Mouse (Mus musculus) cerebellum, postnatal 36 days (tissue): ENCODE results near the gene Insyn1.

Experiments
- DNase-seq, 2 experiments: peaks; one replicate each; pipeline ENCODE4 v3.0.0; 2021 to 2022; ENCODE audit warnings: mixed read lengths in 2 of 2

Insyn1 gene

GRCm38 (mm10) chr9:58489133-58489864, 896 bp downstream of the Insyn1 start:
- no peak for DNase-seq

- no peak for DNase-seq
These were observed 1.4 kb downstream of the Insyn1 start for GRCm38 (mm10) chr9:58489865-58490165.

- DNase-seq = no peak
These were observed 2.0 kb downstream of the Insyn1 start for GRCm38 (mm10) chr9:58490391-58490790.

- no peak for DNase-seq
These were observed 6.6 kb downstream of the Insyn1 start for GRCm38 (mm10) chr9:58495035-58495434.

- peak; percentile 46 to 52 for DNase-seq
These were observed 8.2 kb downstream of the Insyn1 start for GRCm38 (mm10) chr9:58496470-58497182.

- no peak for DNase-seq
These were observed 9.5 kb downstream of the Insyn1 start for GRCm38 (mm10) chr9:58497942-58498341.

- peak; percentile 49 to 54 for DNase-seq
These were observed 12.5 kb downstream of the Insyn1 start for GRCm38 (mm10) chr9:58500946-58501345.

GRCm38 (mm10) chr9:58507216-58508005, 19.0 kb downstream of the Insyn1 start:
- no peak for DNase-seq

- no peak for DNase-seq
These were observed 22.0 kb downstream of the Insyn1 start for GRCm38 (mm10) chr9:58510452-58510851.

GRCm38 (mm10) chr9:58513749-58514148, 25.3 kb downstream of the Insyn1 start:
- no peak for DNase-seq

GRCm38 (mm10) chr9:58516480-58516879, 28.1 kb downstream of the Insyn1 start:
- DNase-seq = peak; percentile 57 to 69

- no peak for DNase-seq
These were observed 29.7 kb downstream of the Insyn1 start for GRCm38 (mm10) chr9:58517866-58518750.

GRCm38 (mm10) chr9:58519953-58520352, 31.6 kb downstream of the Insyn1 start:
- DNase-seq = peak; percentile 45 to 47

- DNase-seq = peak; percentile 55 to 72
These were observed 32.6 kb downstream of the Insyn1 start for GRCm38 (mm10) chr9:58520816-58521581.

GRCm38 (mm10) chr9:58521883-58522423, 33.5 kb downstream of the Insyn1 start:
- DNase-seq = no peak

- DNase-seq = peak in 1 of 2 experiments; percentile 33
These were observed 36.7 kb downstream of the Insyn1 start for GRCm38 (mm10) chr9:58525108-58525507.

- no peak for DNase-seq
These were observed 39.4 kb downstream of the Insyn1 start for GRCm38 (mm10) chr9:58527841-58528240.

GRCm38 (mm10) chr9:58530407-58530806, 42.0 kb downstream of the Insyn1 start:
- no peak for DNase-seq

- no peak for DNase-seq
These were observed 43.8 kb downstream of the Insyn1 start for GRCm38 (mm10) chr9:58532236-58532635.

GRCm38 (mm10) chr9:58533322-58533721, 44.9 kb downstream of the Insyn1 start:
- peak; percentile 73 to 77 for DNase-seq

- DNase-seq = peak; percentile 36 to 77
These were observed 46.4 kb downstream of the Insyn1 start for GRCm38 (mm10) chr9:58534766-58535165.
